8 mouse cellular contexts compared by ENCODE assay signal in genomic region chr13:55058042-55058441, GRCm38 (mm10). TPM values are rescaled to one million over a fixed set of nuclear protein-coding genes. Genes with fewer than 3 reads are reported as not detected.
DNase-seq lines count a peak whose midpoint lies in the region; ATAC-seq lines count a peak whose summit lies in the region.
"Had no signal": no experiment of that assay in that cellular context is flagged by ENCODE, and none has a peak within 500 bp of the region (broad histone marks: within the 10 kb centered on the region; RNA-seq: fewer than 3 reads in every experiment).

No protein-coding gene starts in this region.

- H3K4me1 ChIP-seq in liver, embryonic 11.5 days (replicated peaks; ENCODE audit: control insufficient read depth, insufficient read depth, low read length) = no peaks in the 10 kb centered on the region
- H3K4me1 ChIP-seq in neural tube, embryonic 15.5 days = no peaks in the 10 kb centered on the region
- H3K4me1 ChIP-seq: lung, embryonic 15.5 days had no signal

- no peak overlapping the region for H3K27ac ChIP-seq in liver, embryonic 11.5 days (ENCODE audit: low read depth, low read length)
- H3K27ac ChIP-seq in neural tube, embryonic 15.5 days (replicated peaks) = no peak overlapping the region
- H3K27ac ChIP-seq: lung, embryonic 15.5 days had no signal

- 92% methylated on average over 2 of the region's 2 CpGs for WGBS in liver, embryonic 11.5 days
- WGBS in neural tube, embryonic 15.5 days = 97% methylated on average over 2 of the region's 2 CpGs

- no peaks in the 10 kb centered on the region for H3K9me3 ChIP-seq in liver, embryonic 11.5 days (ENCODE audit: control insufficient read depth, low read length)
- H3K9me3 ChIP-seq in neural tube, embryonic 15.5 days (replicated peaks) = no peaks in the 10 kb centered on the region
- H3K9me3 ChIP-seq: lung, embryonic 15.5 days had no signal

- no peak overlapping the region for H3K9ac ChIP-seq in liver, embryonic 11.5 days (ENCODE audit: low read depth, low read length)
- no peak overlapping the region for H3K9ac ChIP-seq in neural tube, embryonic 15.5 days (replicated peaks)
- H3K9ac ChIP-seq: lung, embryonic 15.5 days had no signal

- H3K4me3 ChIP-seq in liver, embryonic 11.5 days (ENCODE audit: low read depth, low read length) = no peak overlapping the region
- no peak overlapping the region for H3K4me3 ChIP-seq in neural tube, embryonic 15.5 days (replicated peaks)
- H3K4me3 ChIP-seq: lung, embryonic 15.5 days had no signal

- ATAC-seq in liver, embryonic 11.5 days (replicated peaks; ENCODE audit: low FRiP score) = no peak
- ATAC-seq in neural tube, embryonic 15.5 days (ENCODE audit: low FRiP score) = no peak

- DNase-seq in liver (peak; percentile 34), NIH3T3 (ENCODE audit: low read depth) (peak; percentile 26)
- no peak for DNase-seq in liver, embryonic 11.5 days (ENCODE audit: low spot score)
- peak; percentile 15 to 48 for DNase-seq in cerebellum, postnatal 25 days
- DNase-seq in lung, postnatal 25 days (ENCODE audit: low spot score) = peak; percentile 7
- DNase-seq in right cerebral cortex, postnatal 10 days (ENCODE audit: low spot score in 2 of 2) = no peak

- H3K4me2 ChIP-seq in liver, embryonic 11.5 days = no peak overlapping the region
- H3K4me2 ChIP-seq in neural tube, embryonic 15.5 days = no peak overlapping the region
- H3K4me2 ChIP-seq: lung, embryonic 15.5 days had no signal

- peaks cover 5% of the 10 kb centered on the region; the same call in 1 of the 2 replicates for H3K36me3 ChIP-seq in liver, embryonic 11.5 days (ENCODE audit: control insufficient read depth, insufficient read depth, low read length)
- peaks cover 6% of the 10 kb centered on the region for H3K36me3 ChIP-seq in neural tube, embryonic 15.5 days

- H3K27me3 ChIP-seq in liver, embryonic 11.5 days (replicated peaks; ENCODE audit: control insufficient read depth, insufficient read depth, low read length) = no peaks in the 10 kb centered on the region
- no peaks in the 10 kb centered on the region for H3K27me3 ChIP-seq in neural tube, embryonic 15.5 days (replicated peaks)
- H3K27me3 ChIP-seq: lung, embryonic 15.5 days had no signal

RNA-seq across cellular contexts. Expression of gene Hk3, which starts 36.9 kb away (rescaled TPM):
- polyA plus RNA-seq in liver, embryonic 11.5 days (2014; fragmentation: Nextera tagmentation; extraction: Ambion mirVana) = 3.3 and 4.2 TPM in 2 replicates
- polyA plus RNA-seq in neural tube, embryonic 15.5 days (2015; fragmentation: Nextera tagmentation; extraction: Ambion mirVana) = 0.86 and 1.3 TPM in 2 replicates

RNA-seq across cellular contexts. Expression of gene Uimc1, which starts 42.1 kb away (rescaled TPM):
- 29.1 and 30.4 TPM in 2 replicates for polyA plus RNA-seq in liver, embryonic 11.5 days (2014; fragmentation: Nextera tagmentation; extraction: Ambion mirVana)
- polyA plus RNA-seq in neural tube, embryonic 15.5 days (2015; fragmentation: Nextera tagmentation; extraction: Ambion mirVana) = 17.3 and 19.4 TPM in 2 replicates

RNA-seq across cellular contexts. Expression of gene Zfp346, which starts 47.1 kb away (rescaled TPM):
- polyA plus RNA-seq in liver, embryonic 11.5 days (2014; fragmentation: Nextera tagmentation; extraction: Ambion mirVana) = 18.9 and 19.5 TPM in 2 replicates
- 27.8 and 29.9 TPM in 2 replicates for polyA plus RNA-seq in neural tube, embryonic 15.5 days (2015; fragmentation: Nextera tagmentation; extraction: Ambion mirVana)

Comparison
In these comparisons a context has a peak if more than half of its experiments do, and no peak if none do; other contexts are left out.
1. DNase-seq: peak in liver (single experiment), NIH3T3 (single experiment), cerebellum, postnatal 25 days (2 of 2) and lung, postnatal 25 days (single experiment); none in liver, embryonic 11.5 days (single experiment) and right cerebral cortex, postnatal 10 days (0 of 2).